Mouse (Mus musculus) midbrain, embryonic 11.5 days (tissue): ENCODE results near the gene Dync1h1. TPM values are rescaled to one million over a fixed set of nuclear protein-coding genes. Genes with fewer than 3 reads are reported as not detected.

Source experiments
- microRNA-seq: library from miRNA; unstranded; fragments of <30 nt; microRNA quantifications from one replicate; pipeline ENCODE4, GENCODE M21; 2017
- polyA plus RNA-seq: library from polyadenylated mRNA; unstranded; fragments of >200 nt; fragmentation: Nextera tagmentation; extraction: Ambion mirVana; gene quantifications from 2 replicates; pipeline ENCODE4 v1.2.1, GENCODE M21; 2014

Dync1h1 gene
- polyA plus RNA-seq, 1 experiment from 2014 or later: 74.9 TPM

Small RNA genes lying within 50 kb of the gene (microRNA-seq; reads per million reads assigned to microRNA genes)
- gene Gm27299: not detected

Other genes with a start within 250 kb of the Dync1h1 start
- 175 and 183 TPM in 2 replicates for gene Ppp2r5c, start 154.3 kb upstream of the Dync1h1 start, polyA plus RNA-seq
- 0.14 and 0.34 TPM in 2 replicates for gene 1700001K19Rik, start 81.2 kb downstream of the Dync1h1 start, polyA plus RNA-seq
- gene Hsp90aa1, start 101.3 kb downstream of the Dync1h1 start, polyA plus RNA-seq: 1,541 and 1,584 TPM in 2 replicates
- 22.9 and 24.7 TPM in 2 replicates for gene Wdr20, start 136.5 kb downstream of the Dync1h1 start, polyA plus RNA-seq
- gene Mok, start 239.5 kb downstream of the Dync1h1 start, polyA plus RNA-seq: 11.1 and 11.8 TPM in 2 replicates
- 1.4 and 1.8 TPM in 2 replicates for gene Zfp839, start 248.8 kb downstream of the Dync1h1 start, polyA plus RNA-seq